Comparison of ENCODE assay signal across 8 mouse cellular contexts in the genomic region with DNA sequence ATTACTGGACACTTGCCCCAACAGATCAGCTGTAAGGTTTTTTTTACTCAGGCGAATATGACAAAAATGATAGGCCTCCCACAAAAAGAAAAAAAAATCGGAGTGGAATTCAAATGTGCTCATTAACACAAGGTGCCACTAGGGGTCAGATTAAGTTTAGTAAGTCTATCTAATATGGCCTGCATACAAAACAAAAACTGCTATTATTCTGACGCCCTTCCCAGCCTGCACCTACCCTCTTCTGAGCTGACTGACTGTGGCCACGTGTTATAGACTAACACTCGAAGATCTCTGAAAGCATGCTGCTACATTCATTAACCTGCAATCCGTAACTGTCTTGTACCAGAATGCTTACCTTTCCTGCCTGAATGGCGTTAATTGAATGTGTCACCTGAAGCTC.
DNase-seq lines count a peak whose midpoint lies in the region; ATAC-seq and TF ChIP-seq lines count a peak whose summit lies in the region.

No protein-coding gene starts in this region.

- no peak overlapping the region for H3K27ac ChIP-seq in heart, adult 2 months
- no peak overlapping the region for H3K27ac ChIP-seq in limb, embryonic 14.5 days (replicated peaks; ENCODE audit: low read depth, low read length)

- H3K4me2 ChIP-seq in limb, embryonic 14.5 days (replicated peaks; ENCODE audit: low read depth, low read length, severe bottlenecking) = no peak overlapping the region

- no peak overlapping the region for H3K9ac ChIP-seq in heart, adult 2 months (ENCODE audit: low read depth, low read length)
- H3K9ac ChIP-seq in limb, embryonic 14.5 days (ENCODE audit: low read depth, low read length, severe bottlenecking) = no peak overlapping the region

- no peaks in the 10 kb centered on the region for H3K27me3 ChIP-seq in heart, adult 2 months (ENCODE audit: control insufficient read depth, insufficient read depth, low read length)
- no peaks in the 10 kb centered on the region for H3K27me3 ChIP-seq in limb, embryonic 14.5 days (ENCODE audit: control insufficient read depth, insufficient read depth, low read length)

- intact Hi-C loops in heart, adult 2 months (cut with DNase I) = loop anchor here (1.0 kb wide), 1 partner anchor 373 kb away; no protein-coding TSS in a partner anchor
- intact Hi-C loops in heart, postnatal 25 days (cut with DNase I) = loop anchor here (1.0 kb wide), 1 partner anchor 373 kb away; no protein-coding TSS in a partner anchor

- TF ChIP-seq EP300 in heart, adult 2 months (IDR thresholded peaks at IDR 0.05; ENCODE audit: insufficient read depth, low read depth, low read length) = no peak

- ATAC-seq in limb, embryonic 14.5 days (ENCODE audit: low FRiP score, low read depth) = no peak
- ATAC-seq in frontal cortex, adult (ENCODE audit: low TSS enrichment) = no peak

- no peaks in the 10 kb centered on the region for H3K9me3 ChIP-seq in limb, embryonic 14.5 days (ENCODE audit: control insufficient read depth, low read length)

- H3K4me3 ChIP-seq in heart, adult 2 months = no peak overlapping the region
- no peak overlapping the region for H3K4me3 ChIP-seq in limb, embryonic 14.5 days (replicated peaks; ENCODE audit: low read length)

- no peak for TF ChIP-seq POLR2A in heart, adult 2 months (IDR thresholded peaks at IDR 0.05; ENCODE audit: insufficient read depth, low read depth, low read length)
- TF ChIP-seq POLR2A in limb, embryonic 14.5 days (IDR thresholded peaks at IDR 0.05; ENCODE audit: borderline replicate concordance, extremely low read depth, insufficient read depth, insufficient read length) = no peak

- H3K4me1 ChIP-seq in heart, adult 2 months (ENCODE audit: control insufficient read depth, insufficient read depth, low read length) = no peaks in the 10 kb centered on the region
- no peaks in the 10 kb centered on the region; the same call in 1 of the 2 replicates for H3K4me1 ChIP-seq in limb, embryonic 14.5 days (ENCODE audit: control insufficient read depth, insufficient read depth, low read length)

- DNase-seq in heart, adult 2 months = no peak
- DNase-seq in heart, postnatal 25 days (ENCODE audit: low spot score) = no peak
- DNase-seq in A20 (ENCODE audit: low read depth, low spot score) = peak; percentile 58
- peak; percentile 42 for DNase-seq in brain, adult 2 months (ENCODE audit: low read depth, low spot score)
- DNase-seq in limb, embryonic 14.5 days (ENCODE audit: low spot score) = peak; percentile 71
- no peak for DNase-seq in spleen, postnatal 36 days (ENCODE audit: low spot score in 2 of 2)
- DNase-seq in thymus, postnatal 25 days = no peak

- H3K36me3 ChIP-seq in heart, adult 2 months (ENCODE audit: control insufficient read depth, insufficient read depth, low read length) = no peaks in the 10 kb centered on the region
- H3K36me3 ChIP-seq in limb, embryonic 14.5 days (ENCODE audit: control insufficient read depth, insufficient read depth, low read length) = no peaks in the 10 kb centered on the region

- 39% methylated on average over 7 of the region's 7 CpGs for WGBS in heart, adult 2 months
- WGBS in limb, embryonic 14.5 days = 49% methylated on average over 7 of the region's 7 CpGs

- peak; percentile 69 for TF ChIP-seq CTCF in heart, adult 2 months (IDR thresholded peaks at IDR 0.05)

- no peaks in the 10 kb centered on the region for H3K79me2 ChIP-seq in heart, adult 2 months (replicated peaks; ENCODE audit: control insufficient read depth, insufficient read depth, low read length)

Comparison
In these comparisons a context has a peak if more than half of its experiments do, and no peak if none do; other contexts are left out.
1. DNase-seq: peak in A20 (single experiment), brain, adult 2 months (single experiment) and limb, embryonic 14.5 days (single experiment); none in heart, adult 2 months (0 of 2), heart, postnatal 25 days (single experiment), spleen, postnatal 36 days (0 of 2) and thymus, postnatal 25 days (single experiment).